Mouse (Mus musculus) G1E (cell line): ENCODE results near the gene Itfg2. TPM values are rescaled to one million over a fixed set of nuclear protein-coding genes. Genes with fewer than 3 reads are reported as not detected.
"Not testable (repeated sequence)": the region's sequence is repeated elsewhere in the genome, so short reads cannot be mapped to it uniquely, and the experiment has no call there.

Source experiments
- ATAC-seq: 2 replicates; pipeline ENCODE4 v1.8.0; 2016; ENCODE audit warnings: mild to moderate bottlenecking; ENCODE audit not compliant: insufficient number of reproducible peaks, poor library complexity, low FRiP score, severe bottlenecking; ENCODE audit errors: extremely low read depth
- DNase-seq: peaks from one replicate; pipeline ENCODE4 v3.0.0; 2012; ENCODE audit warnings: low spot score
- H3K27me3 ChIP-seq: 2 replicates; pipeline ENCODE4 v1.6.1; 2012; ENCODE audit warnings: mild to moderate bottlenecking, low read length, inconsistent platforms; ENCODE audit not compliant: insufficient read depth
- H3K36me3 ChIP-seq: replicated peaks from 2 replicates; pipeline ENCODE3; 2012; ENCODE audit warnings: mild to moderate bottlenecking, inconsistent platforms
- H3K4me1 ChIP-seq: 2 replicates; pipeline ENCODE4 v1.6.1; 2012; ENCODE audit warnings: low read depth, low read length, inconsistent platforms, mixed read lengths; ENCODE audit not compliant: insufficient read depth
- H3K4me3 ChIP-seq: 2 replicates; pipeline ENCODE4 v1.5.1; 2012; ENCODE audit warnings: low read depth, mild to moderate bottlenecking, inconsistent platforms, low read length, moderate library complexity, mixed read lengths
- H3K9me3 ChIP-seq: replicated peaks from 2 replicates; pipeline ENCODE4 v1.6.1; 2012; ENCODE audit warnings: inconsistent platforms
- CTCF ChIP-seq: IDR thresholded peaks from 2 replicates; pipeline ENCODE4 v1.5.1; 2012; ENCODE audit warnings: low read depth, low read length, inconsistent platforms, mixed read lengths
- GATA1 ChIP-seq: IDR thresholded peaks from 2 replicates; pipeline ENCODE4 v1.6.1; 2012; ENCODE audit warnings: borderline replicate concordance, low read length, inconsistent platforms, mixed read lengths
- GATA2 ChIP-seq: IDR thresholded peaks from 2 replicates; pipeline ENCODE4 v1.6.1; 2012; ENCODE audit warnings: low read depth, low read length, inconsistent platforms, borderline replicate concordance
- POLR2AphosphoS5 ChIP-seq: IDR thresholded peaks from 2 replicates; pipeline ENCODE4 v1.6.1; 2012; ENCODE audit warnings: low read depth, low read length, inconsistent platforms; ENCODE audit not compliant: insufficient replicate concordance
- TAL1 ChIP-seq: conservative IDR thresholded peaks from 2 replicates; pipeline ENCODE4 v1.6.1; 2012; ENCODE audit warnings: low read depth, low read length, inconsistent platforms, mixed read lengths
- polyA plus RNA-seq: library from polyadenylated mRNA; stranded (reverse); fragments of >175 nt; gene quantifications from 2 replicates; pipeline ENCODE4 v1.2.3, GENCODE M21; 2012
- total RNA-seq, 2 experiments: library from RNA; stranded (forward) in 1 of 2; stranded (reverse) in 1 of 2; fragments of 200-1000 nt in 1 of 2; fragments of >200 nt in 1 of 2; fragmentation: Nextera tagmentation in 1 of 2; gene quantifications; 2 replicates each; pipeline ENCODE4 v1.2.3; 2014 to 2017

Gene Itfg2
- total and polyA plus RNA-seq, 3 experiments = 12.3 to 27.2 (median 22.4) TPM

GRCm38 (mm10) chr6:128397574-128398261 lies 27.0 kb downstream of the Itfg2 start:
- no peak for ATAC-seq
- Histone ChIP-seq H3K9me3 (no peaks in the 10 kb centered on the region), H3K27me3 (peaks cover 9% of the 10 kb centered on the region), H3K36me3 (no peaks in the 10 kb centered on the region), H3K4me3 (no peak overlapping the region), H3K4me1 (no peaks in the 10 kb centered on the region)
- TF ChIP-seq CTCF (no peak), TAL1 (no peak), POLR2AphosphoS5 (no peak), GATA1 (no peak), GATA2 (no peak)
- DNase-seq = no peak

DNA sequence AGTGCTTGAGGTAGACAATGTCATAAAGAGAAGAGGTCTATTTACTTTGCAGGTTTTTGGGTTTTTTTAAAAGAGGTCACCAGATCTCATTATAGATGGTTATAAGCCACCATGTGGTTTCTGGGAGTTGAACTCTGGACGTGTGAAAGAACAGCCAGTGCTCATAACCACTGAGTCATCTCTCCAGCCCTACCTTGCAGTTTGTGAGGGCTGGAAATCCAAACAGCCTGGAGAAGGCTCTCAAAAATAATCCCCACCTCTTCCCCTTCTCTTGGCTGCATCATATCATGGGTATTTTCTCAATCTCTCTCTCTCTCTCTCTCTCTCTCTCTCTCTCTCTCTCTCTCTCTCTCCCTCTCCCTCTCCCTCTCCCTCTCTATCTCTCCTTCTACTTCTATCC lies 34.0 kb downstream of the Itfg2 start:
- ATAC-seq (no peak), DNase-seq (no peak)
- Histone ChIP-seq H3K4me1 (no peaks in the 10 kb centered on the region), H3K27me3 (peaks cover 14% of the 10 kb centered on the region), H3K4me3 (no peak overlapping the region), H3K9me3 (no peaks in the 10 kb centered on the region), H3K36me3 (no peaks in the 10 kb centered on the region)
- TF ChIP-seq GATA2 = no peak
- TF ChIP-seq CTCF = no peak
- no peak for TF ChIP-seq GATA1
- no peak for TF ChIP-seq TAL1
- TF ChIP-seq POLR2AphosphoS5 = no peak

DNA sequence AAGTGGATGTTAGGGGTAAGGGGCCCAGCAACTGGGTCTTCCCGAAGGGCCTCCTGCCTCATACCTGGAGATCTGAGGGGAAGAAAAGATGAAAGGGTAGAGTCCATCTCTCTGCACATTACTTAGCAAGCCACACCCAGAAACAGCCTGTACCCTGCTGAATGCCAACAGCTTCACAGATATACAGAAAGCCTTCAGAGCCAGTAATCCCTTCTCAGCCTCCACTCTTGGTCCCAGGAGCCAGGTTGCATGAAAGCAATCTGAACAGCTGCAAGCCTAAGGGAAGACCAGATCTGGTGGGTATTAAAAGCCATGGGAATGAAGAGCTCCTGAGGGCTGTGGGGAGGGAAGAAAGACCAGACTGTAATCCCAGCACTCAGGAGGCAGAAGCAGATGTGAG lies 35.5 kb downstream of the Itfg2 start:
- H3K36me3 ChIP-seq = no peaks in the 10 kb centered on the region
- DNase-seq (no peak), ATAC-seq (no peak)

GRCm38 (mm10) chr6:128385026-128385425 lies 39.7 kb downstream of the Itfg2 start:
- peaks cover 22% of the 10 kb centered on the region for H3K27me3 ChIP-seq
- TF ChIP-seq TAL1 (no peak), GATA1 (no peak), GATA2 (no peak), POLR2AphosphoS5 (no peak), CTCF (no peak)
- DNase-seq = no peak
- no peak for ATAC-seq
- H3K36me3 ChIP-seq = no peaks in the 10 kb centered on the region
- no peaks in the 10 kb centered on the region for H3K9me3 ChIP-seq
- H3K4me3 ChIP-seq = no peak overlapping the region
- peaks cover 4% of the 10 kb centered on the region; the same call in 1 of the 2 replicates for H3K4me1 ChIP-seq

More for the DNA sequence above, 35.5 kb downstream of the Itfg2 start:
- no peaks in the 10 kb centered on the region for H3K9me3 ChIP-seq
- no peaks in the 10 kb centered on the region for H3K4me1 ChIP-seq
- TF ChIP-seq GATA1 = no peak
- no peak for TF ChIP-seq POLR2AphosphoS5
- no peak for TF ChIP-seq GATA2
- TF ChIP-seq CTCF = no peak
- H3K4me3 ChIP-seq = no peak overlapping the region
- peaks cover 14% of the 10 kb centered on the region for H3K27me3 ChIP-seq

DNA sequence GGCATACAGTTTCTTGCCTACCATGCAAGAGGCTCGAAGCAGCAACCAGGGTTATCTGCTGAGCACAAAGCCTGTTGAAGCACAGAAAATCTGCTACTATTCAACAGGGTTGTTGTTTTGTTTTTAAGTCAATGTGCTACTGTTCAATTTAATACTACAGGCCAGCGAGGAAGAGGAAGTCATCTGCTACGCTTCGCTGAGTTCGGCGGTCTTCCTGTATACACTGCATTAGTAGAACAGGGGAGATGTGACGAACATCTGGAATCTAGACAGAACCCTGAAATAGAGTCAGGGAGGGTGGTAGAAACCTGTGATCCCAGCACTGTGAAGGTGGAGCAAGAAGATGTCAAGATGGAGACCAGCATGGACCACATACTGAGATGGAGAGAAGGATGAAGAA lies 41.0 kb downstream of the Itfg2 start:
- TF ChIP-seq GATA2 = no peak
- TF ChIP-seq CTCF = no peak
- no peak for TF ChIP-seq GATA1
- no peak for TF ChIP-seq POLR2AphosphoS5
- no peak for TF ChIP-seq TAL1
- Histone ChIP-seq H3K36me3 (no peaks in the 10 kb centered on the region), H3K27me3 (peaks cover 24% of the 10 kb centered on the region; the same call in 1 of the 2 replicates), H3K9me3 (no peaks in the 10 kb centered on the region), H3K4me1 (peaks cover 4% of the 10 kb centered on the region), H3K4me3 (no peak overlapping the region)
- DNase-seq (no peak), ATAC-seq (peak; percentile 78)

GRCm38 (mm10) chr6:128381254-128381653 lies 43.5 kb downstream of the Itfg2 start:
- Histone ChIP-seq H3K4me3 (no peak overlapping the region), H3K9me3 (no peaks in the 10 kb centered on the region), H3K36me3 (peaks cover 8% of the 10 kb centered on the region), H3K27me3 (peaks cover 18% of the 10 kb centered on the region; the same call in 1 of the 2 replicates), H3K4me1 (peaks cover 4% of the 10 kb centered on the region)
- TF ChIP-seq GATA2 (no peak), TAL1 (no peak), POLR2AphosphoS5 (no peak), CTCF (no peak), GATA1 (no peak)
- ATAC-seq (no peak), DNase-seq (no peak)

GRCm38 (mm10) chr6:128380594-128381167 lies 44.0 kb downstream of the Itfg2 start:
- not testable (repeated sequence) for ATAC-seq

More at GRCm38 (mm10) chr6:128380594-128381167, 44.0 kb downstream of the Itfg2 start:
- H3K4me3 ChIP-seq, H3K4me1 ChIP-seq, DNase-seq, H3K9me3 ChIP-seq: not testable (repeated sequence)
- peaks cover 14% of the 10 kb centered on the region; the same call in 1 of the 2 replicates for H3K27me3 ChIP-seq
- peaks cover 14% of the 10 kb centered on the region for H3K36me3 ChIP-seq
